Mouse (Mus musculus) embryonic fibroblast, embryonic 13.5 days (primary cell): ENCODE data around the gene Hivep1. TPM values are rescaled to one million over a fixed set of nuclear protein-coding genes. Genes with fewer than 3 reads are reported as not detected.

Experiments
- H3K27ac ChIP-seq: 2 replicates; pipeline ENCODE4 v1.5.1; 2012; ENCODE audit warnings: low read length, control low read depth, inconsistent platforms; ENCODE audit not compliant: insufficient read depth
- H3K4me1 ChIP-seq: 2 replicates; pipeline ENCODE4 v1.6.1; 2011; ENCODE audit warnings: low read length; ENCODE audit not compliant: control insufficient read depth, insufficient read depth
- H3K4me3 ChIP-seq: 2 replicates; pipeline ENCODE4 v1.5.1; 2011; ENCODE audit warnings: mild to moderate bottlenecking, control low read depth, low read length; ENCODE audit not compliant: insufficient read depth
- CTCF ChIP-seq: IDR thresholded peaks from 2 replicates; pipeline ENCODE4 v1.5.1; 2011; ENCODE audit warnings: mild to moderate bottlenecking, control low read depth, low read length, moderate library complexity, borderline replicate concordance; ENCODE audit not compliant: insufficient read depth
- POLR2A ChIP-seq: IDR thresholded peaks from 2 replicates; pipeline ENCODE4 v1.6.1; 2011; ENCODE audit warnings: low read depth, mild to moderate bottlenecking, control low read depth, low read length, moderate library complexity
- polyA plus RNA-seq: library from polyadenylated mRNA; stranded (reverse); fragments of >200 nt; gene quantifications from 2 replicates; pipeline ENCODE4 v1.2.4, GENCODE M21; 2011; ENCODE audit warnings: low read depth; ENCODE audit not compliant: missing spikeins, insufficient read length

The Hivep1 gene
- polyA plus RNA-seq, 1 experiment: 21.0 TPM

DNA sequence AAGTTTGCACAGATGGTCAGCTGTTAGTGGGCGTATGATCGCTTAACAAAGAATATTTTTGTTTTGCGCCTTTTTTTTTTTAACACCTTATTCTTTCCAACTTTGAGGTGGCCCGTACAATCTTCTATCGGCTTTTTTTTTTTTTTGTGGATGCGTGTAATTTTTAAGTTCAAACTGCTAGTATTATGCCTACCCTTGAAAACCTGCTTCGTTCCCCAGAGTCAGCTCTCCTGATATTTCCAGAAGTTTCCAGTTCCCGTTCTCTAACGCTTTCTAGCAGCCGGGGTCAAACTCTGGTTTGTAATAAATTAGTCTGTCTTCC is 980 bp upstream of the Hivep1 start:
- H3K4me1 ChIP-seq: no peaks in the 10 kb centered on the region; the same call in 1 of the 2 replicates
- peak overlapping the region; percentile 58; the same call in 1 of the 2 replicates for H3K27ac ChIP-seq
- peak overlapping the region; percentile 75 for H3K4me3 ChIP-seq
- no peak for TF ChIP-seq CTCF
- TF ChIP-seq POLR2A: no peak

DNA sequence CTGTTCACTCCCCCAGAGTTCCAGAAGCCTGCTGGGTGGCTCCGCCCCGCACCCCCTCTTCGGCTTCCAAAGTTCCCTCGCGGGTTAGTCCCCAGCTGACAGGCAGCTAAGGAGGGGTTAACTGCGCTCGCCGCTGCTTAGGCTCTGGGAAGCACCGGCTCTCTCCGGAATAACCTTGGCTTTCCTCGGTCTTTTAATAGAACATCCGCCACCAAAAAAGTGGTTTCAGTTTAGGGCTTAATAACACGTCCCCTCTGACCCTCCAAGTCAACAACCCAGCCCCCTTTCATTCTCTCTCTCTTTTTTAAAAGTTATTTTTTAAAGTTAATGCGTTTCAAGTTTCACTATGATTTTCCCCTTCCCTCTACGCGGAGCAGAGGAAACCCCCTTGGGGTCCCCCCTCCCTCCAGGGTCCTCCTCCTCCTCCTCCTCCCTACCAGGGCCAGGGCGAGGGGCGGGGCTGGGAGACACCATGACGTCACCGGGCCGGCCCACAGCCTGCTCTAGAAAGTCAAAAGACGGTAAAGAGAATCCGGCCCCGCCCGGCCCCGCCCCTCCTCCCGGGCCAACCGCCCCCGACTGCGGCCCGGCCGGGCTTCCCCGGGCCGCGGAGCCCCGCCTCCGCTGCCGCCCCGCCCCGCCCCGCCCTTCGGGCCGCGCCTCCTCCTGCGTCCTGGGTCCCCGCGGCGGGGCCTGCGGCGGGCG is 467 bp upstream of the Hivep1 start:
- Histone ChIP-seq H3K4me3 (peak overlapping the region; percentile 75), H3K4me1 (no peaks in the 10 kb centered on the region; the same call in 1 of the 2 replicates), H3K27ac (peak overlapping the region; percentile 58)
- TF ChIP-seq CTCF (no peak), POLR2A (0 out of 2 replicates have a peak, but pooled peaks have one; percentile 23)

DNA sequence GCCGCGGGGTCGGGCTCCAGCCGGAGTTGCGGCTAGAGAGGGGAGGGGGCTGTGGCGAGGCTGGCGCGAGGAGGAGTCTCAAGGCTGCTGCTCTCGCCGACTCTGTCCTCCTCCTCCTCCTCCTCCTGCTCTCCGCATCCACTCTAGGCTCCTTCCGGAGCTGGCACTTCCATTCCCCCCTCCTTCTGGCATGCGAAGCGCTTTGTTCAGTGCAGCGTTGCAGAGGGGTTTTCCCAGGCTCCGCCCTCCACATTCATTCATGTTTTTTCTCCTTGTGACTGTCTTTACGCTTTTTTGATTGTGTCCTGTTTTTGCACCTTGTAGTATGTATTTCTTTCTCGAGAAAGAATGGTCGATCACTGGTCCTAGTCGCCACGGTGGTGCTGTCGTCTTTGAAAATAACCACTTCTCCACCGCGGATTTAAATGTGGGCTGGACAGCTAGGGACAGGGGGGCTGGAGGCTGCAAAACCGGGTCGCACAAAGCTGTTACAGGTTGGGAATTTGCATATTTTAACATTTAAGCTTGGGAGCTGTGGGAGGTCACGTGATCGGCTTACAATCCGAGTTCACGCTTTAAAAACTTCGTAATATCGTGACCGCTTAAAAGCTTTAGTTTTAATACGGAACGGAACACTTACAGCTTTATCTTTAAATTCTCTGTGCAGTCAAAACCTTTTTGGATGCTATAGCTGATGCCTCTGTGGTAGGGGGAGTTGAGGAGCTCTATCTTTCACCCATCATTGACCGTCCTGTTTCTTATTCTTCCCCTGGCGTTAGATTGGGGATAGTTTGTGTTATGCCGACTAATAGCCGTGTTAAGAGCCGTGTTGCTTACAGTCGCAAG is 1.1 kb downstream of the Hivep1 start:
- no peak for TF ChIP-seq CTCF
- peak; percentile 54; the same call in 1 of the 2 replicates for TF ChIP-seq POLR2A

DNA sequence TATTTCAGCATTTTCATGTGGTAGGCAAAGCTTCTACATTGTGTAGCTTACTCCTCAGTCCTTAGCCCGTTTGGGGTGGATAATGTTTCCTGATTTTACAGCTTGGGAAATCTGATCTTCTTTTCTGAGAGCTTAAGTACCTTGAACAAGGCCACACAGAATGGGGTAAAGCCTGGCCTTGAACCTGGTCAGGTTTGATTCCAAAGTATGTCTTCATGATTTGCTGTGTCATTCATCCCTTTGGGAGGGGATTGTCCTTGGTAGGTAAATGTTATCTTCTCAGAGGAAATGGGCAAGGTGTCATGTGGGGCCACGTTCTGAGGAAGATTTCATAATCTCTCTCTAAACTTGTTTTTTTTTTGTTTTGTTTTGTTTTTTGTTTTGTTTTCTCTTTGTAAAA is 1.8 kb downstream of the Hivep1 start:
- Histone ChIP-seq H3K27ac (0 out of 2 replicates have a peak overlapping the region, but pooled peaks have one; percentile 15), H3K4me1 (no peaks in the 10 kb centered on the region; the same call in 1 of the 2 replicates), H3K4me3 (peak overlapping the region; percentile 60)
- TF ChIP-seq CTCF: no peak
- TF ChIP-seq POLR2A: no peak

More for the DNA sequence above, 1.1 kb downstream of the Hivep1 start:
- H3K27ac ChIP-seq: peak overlapping the region; percentile 23; the same call in 1 of the 2 replicates
- H3K4me3 ChIP-seq: peak overlapping the region; percentile 60
- H3K4me1 ChIP-seq: no peaks in the 10 kb centered on the region; the same call in 1 of the 2 replicates

DNA sequence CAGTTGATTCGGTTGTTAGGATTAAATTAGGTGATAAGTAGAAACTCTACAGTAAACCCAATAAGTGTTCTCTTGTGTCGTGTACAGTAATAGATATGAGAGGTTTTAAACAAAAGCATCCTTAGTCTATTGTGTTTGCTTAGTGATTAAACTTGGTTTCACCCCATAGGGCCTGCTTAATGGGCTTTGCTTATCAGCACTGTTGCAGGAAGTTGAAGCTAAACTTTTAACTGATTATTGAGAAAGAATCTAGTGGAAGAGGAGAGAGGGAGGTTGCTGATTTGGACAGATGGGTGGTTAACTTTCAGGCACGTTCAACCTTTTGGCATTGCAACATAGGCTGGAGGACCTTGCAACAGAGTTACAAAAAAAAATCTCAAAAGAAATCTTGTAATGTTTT is 2.3 kb downstream of the Hivep1 start:
- no peak overlapping the region for H3K27ac ChIP-seq
- TF ChIP-seq CTCF (no peak), POLR2A (no peak)
- H3K4me1 ChIP-seq: no peaks in the 10 kb centered on the region; the same call in 1 of the 2 replicates
- no peak overlapping the region for H3K4me3 ChIP-seq

DNA sequence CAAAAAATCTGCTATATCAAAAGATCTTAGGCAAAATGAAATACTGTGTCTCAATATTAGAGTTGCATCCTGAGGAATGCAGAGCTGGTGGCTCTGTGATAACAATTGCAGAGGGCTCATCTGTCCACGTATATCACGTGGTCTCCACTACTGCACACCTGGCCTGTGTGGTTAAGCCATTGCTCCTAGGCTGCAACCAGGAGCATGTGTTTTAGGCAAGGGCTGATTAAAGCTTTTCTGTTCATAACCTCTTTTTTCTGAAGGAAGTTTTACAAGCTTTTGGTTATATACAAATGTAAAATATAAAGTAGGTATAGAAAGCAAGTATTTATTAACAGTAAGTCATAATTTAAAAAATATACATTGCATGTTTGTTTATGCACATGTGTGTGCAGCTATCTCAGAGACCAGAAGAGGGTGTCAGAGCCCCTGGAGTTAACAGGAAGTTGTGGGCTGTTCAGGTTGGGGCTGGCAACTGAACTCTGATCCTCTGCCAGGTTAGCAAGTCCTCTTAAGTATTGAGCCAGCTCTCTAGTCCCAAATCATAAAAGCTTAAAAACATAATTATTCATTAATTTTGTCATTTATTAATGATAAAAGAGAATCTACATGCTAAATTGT is 5.0 kb downstream of the Hivep1 start:
- no peaks in the 10 kb centered on the region; the same call in 1 of the 2 replicates for H3K4me1 ChIP-seq
- no peak overlapping the region for H3K27ac ChIP-seq
- no peak for TF ChIP-seq POLR2A
- H3K4me3 ChIP-seq: no peak overlapping the region

DNA sequence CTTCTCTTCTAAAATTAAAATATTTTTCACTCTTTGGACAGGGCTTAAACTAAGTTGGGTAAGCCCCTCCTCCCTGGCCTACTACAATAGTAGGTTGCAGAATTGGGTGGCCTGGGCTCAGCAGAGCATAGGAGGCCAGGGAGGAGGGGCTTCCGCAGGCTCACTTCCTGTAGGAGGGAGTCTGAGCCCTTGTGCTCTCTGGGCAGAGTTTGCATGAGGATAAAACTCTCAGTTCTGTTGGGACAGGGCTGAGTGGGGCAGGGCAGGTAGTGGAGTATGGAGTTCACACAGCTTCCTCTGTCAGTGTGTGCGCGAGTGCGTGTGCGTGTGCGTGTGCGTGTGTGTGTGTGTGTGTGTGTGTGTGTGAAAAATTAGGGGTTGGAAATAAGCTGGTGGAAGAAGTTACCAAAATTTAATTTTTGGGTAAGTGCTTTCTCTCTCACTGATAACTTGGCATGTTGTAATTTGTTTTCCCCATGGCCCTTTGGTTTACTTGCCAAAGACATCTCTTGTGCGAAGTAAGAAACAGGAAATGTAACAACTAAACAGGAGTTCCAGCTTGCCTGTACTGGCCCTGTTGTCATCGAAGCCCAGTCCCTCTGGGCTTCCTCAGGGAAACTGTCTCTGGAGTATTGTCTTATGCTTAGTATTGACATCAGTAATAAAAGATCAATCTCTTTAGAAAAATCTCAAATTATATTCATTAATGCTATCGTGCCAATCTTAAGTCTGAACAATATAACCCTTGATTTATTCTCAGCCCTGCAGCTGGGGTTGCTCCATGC is 9.2 kb downstream of the Hivep1 start:
- no peak overlapping the region for H3K4me3 ChIP-seq
- H3K4me1 ChIP-seq: no peaks in the 10 kb centered on the region
- TF ChIP-seq POLR2A: no peak
- TF ChIP-seq CTCF: no peak
- H3K27ac ChIP-seq: no peak overlapping the region

DNA sequence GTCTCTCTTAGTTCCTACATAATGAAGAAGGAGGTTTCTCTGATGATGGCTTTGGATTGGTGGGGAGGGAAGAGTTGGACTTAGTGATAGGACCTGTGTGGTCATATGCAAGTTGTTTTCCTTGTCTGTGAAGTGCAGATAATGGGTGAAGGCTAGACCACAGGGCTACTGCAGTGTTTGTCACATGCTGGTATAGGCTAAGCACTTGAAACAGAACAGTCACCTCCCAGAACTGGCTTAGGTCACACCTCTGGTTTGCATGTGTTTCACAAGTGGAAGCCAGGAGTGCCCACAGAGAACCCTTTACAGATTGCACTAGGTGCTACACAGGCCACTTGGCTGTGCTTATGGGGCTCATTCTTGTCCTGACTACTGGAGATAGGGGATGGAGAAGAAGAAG is 12.4 kb downstream of the Hivep1 start:
- Histone ChIP-seq H3K4me3 (no peak overlapping the region), H3K27ac (no peak overlapping the region), H3K4me1 (no peaks in the 10 kb centered on the region)
- TF ChIP-seq POLR2A: no peak
- TF ChIP-seq CTCF: no peak

DNA sequence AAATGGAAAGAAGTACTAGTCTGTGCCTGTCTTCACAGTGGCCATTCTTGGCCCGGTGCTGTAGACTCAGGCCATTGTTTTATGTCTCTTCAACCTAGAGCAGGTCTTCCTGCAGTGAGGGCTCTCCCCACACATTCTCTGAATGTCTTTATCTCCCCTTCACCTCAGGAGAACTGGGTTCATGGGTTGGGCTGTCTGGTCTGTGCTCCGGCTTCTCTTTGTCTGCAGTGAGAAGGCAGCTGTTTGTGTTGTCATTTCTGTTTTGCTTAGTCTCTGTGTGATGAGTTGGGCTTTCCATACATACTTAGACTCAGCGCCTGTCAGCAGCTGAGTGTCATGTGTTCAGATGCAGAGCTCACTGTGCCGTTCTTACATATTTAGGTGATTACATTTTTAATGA is 18.4 kb downstream of the Hivep1 start:
- Histone ChIP-seq H3K27ac (no peak overlapping the region), H3K4me3 (no peak overlapping the region), H3K4me1 (no peaks in the 10 kb centered on the region)
- TF ChIP-seq POLR2A (no peak), CTCF (no peak)

DNA sequence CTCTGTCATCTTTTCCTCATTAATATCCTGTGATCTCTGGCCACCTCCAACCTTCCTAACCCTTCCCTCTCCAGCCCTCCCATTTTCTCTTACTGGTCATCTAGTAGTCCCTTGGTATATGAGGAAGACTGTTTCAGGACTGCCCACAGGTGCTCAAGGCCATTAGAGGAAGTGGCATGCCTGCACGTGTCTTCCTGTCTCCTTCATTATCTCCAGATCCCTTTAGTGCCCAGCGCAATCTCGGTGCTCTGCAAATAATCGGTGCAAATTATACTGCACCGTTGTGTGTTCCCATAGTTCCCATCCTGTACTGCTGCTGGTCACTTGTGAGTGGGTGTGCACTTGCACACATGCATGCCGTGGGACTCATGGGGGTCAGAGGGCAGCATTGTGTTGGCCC is 19.2 kb downstream of the Hivep1 start:
- Histone ChIP-seq H3K27ac (no peak overlapping the region), H3K4me3 (no peak overlapping the region), H3K4me1 (no peaks in the 10 kb centered on the region)
- TF ChIP-seq CTCF: no peak
- TF ChIP-seq POLR2A: no peak
